Mouse (Mus musculus) hindbrain, embryonic 12.5 days (tissue): ENCODE measurements around the gene Samd3. TPM values are rescaled to one million over a fixed set of nuclear protein-coding genes. Genes with fewer than 3 reads are reported as not detected.

Experiments
- polyA plus RNA-seq: library from polyadenylated mRNA; unstranded; fragments of >200 nt; fragmentation: Nextera tagmentation; extraction: Ambion mirVana; gene quantifications from 2 replicates; pipeline ENCODE4 v1.2.1, GENCODE M21; 2016

The Samd3 gene
- polyA plus RNA-seq, 1 experiment from 2014 or later, result 0.35 TPM

Other genes starting within 250 kb of the Samd3 start
- gene Gm9767, start 151.5 kb upstream of the Samd3 start, polyA plus RNA-seq, result 0.53 and 1.2 TPM in 2 replicates
- 25.2 and 29.5 TPM in 2 replicates for gene Tmem200a, start 150.7 kb upstream of the Samd3 start, polyA plus RNA-seq
- 25.0 and 25.9 TPM in 2 replicates for gene L3mbtl3, start 146.3 kb downstream of the Samd3 start, polyA plus RNA-seq